Mouse (Mus musculus) urinary bladder, adult 2 months (tissue): ENCODE data around the gene Dcst1. TPM values are rescaled to one million over a fixed set of nuclear protein-coding genes. Genes with fewer than 3 reads are reported as not detected.

ENCODE experiments used
- DNase-seq: peaks from one replicate; pipeline ENCODE4 v3.0.0; 2022; ENCODE audit warnings: low spot score
- polyA plus RNA-seq: library from polyadenylated mRNA; depleted of rRNA; stranded (reverse); fragments of >200 nt; gene quantifications from 2 replicates; pipeline ENCODE4 v1.2.3, GENCODE M21; 2012

The Dcst1 gene
- polyA plus RNA-seq, 1 experiment = 0.33 TPM

DNA sequence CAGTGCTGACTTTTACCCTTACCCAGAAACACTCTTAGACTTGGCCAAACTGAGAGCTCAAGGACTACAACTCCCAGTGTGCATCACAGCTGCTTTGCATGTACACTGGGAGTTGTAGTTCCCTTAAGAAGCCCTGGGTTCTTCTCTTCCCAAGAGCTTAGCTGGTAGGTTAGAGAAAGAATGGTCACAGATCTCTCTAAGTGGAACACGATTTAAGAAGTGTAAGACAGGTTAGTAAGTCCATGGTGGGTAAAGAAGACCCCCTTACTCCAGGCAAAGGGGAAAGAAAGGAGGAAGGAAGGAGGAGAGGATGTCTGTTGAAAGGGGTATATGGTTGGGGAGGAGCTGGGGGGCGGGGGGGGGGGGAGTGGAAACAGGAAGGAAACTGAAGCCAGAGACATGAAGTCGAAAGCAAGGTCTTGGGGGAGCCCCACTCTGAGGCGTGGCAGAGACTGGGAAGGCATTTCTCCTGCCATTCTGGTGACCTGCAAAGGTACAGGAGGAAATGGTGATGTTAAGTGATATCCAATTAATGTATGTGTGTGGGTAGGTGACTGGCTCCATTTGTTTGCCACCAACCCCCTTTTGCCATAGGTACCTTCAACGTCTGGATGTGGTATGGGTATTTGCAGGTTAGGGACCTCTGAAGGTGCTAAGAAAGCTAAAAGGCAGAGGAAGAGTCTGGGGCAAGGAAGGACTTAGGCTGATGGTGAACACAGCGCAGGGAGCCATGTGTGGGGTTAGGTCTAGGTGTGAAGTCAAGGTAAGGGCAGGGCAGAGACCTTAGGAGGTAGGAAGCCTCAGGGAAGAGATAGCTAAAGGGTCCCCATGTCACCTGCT is 24.1 kb upstream of the Dcst1 start:
- no peak for DNase-seq

DNA sequence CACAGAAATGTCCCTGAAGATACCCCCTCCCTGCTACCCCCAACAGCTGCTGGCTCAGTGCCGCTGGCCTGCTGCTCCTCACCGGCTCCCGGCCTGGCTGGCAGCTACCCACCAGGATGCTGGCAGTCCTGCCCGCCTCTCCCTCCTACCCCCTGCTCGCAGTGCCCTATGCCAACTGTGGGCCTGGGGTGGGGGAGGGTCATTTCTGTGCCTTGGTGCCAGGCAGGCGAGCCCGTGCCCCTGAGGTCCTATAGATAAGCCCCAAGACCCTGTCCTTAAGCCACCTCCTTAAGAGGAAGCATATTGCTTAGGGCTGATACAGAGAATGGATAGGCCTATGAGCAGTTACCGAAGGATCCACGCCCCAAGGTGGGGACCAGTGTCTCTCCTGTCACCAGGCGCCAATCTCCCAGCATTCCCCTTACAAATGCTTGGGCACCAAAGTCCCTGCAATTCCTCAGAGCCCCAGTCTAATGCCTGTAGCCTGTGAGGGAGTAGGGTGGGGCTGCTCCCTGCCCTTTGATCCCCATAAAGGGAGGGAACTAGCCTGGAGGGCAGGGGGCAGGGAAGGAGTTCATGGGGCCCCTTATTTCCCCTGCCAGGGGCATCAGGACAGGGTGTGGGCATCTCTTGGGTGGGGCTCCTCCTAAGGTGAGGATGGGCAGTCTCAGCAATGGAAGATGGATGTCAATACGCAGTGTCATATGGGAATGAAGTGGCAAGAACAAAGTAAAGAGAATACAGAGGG is 23.3 kb upstream of the Dcst1 start:
- DNase-seq = peak; percentile 48

DNA sequence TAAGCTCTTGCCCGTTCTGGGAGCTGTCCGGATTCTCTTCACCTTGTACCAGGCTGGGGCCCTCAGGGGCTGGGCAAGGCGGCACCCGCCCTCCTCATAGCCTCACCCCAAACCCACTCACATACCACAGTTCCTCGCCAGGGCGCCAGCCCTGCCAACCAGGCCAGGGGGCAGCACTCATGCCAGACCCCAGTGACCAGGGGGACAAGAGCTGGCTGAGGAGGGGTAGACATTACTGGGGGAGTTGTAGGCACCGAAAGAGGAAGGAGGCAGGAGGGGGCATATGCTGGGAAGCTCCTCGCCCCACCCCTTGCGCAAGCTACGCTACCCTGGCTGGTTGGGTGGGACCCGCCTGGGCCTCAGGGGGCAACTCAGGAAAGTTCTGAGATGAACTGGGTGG is 22.6 kb upstream of the Dcst1 start:
- DNase-seq = peak; percentile 47

DNA sequence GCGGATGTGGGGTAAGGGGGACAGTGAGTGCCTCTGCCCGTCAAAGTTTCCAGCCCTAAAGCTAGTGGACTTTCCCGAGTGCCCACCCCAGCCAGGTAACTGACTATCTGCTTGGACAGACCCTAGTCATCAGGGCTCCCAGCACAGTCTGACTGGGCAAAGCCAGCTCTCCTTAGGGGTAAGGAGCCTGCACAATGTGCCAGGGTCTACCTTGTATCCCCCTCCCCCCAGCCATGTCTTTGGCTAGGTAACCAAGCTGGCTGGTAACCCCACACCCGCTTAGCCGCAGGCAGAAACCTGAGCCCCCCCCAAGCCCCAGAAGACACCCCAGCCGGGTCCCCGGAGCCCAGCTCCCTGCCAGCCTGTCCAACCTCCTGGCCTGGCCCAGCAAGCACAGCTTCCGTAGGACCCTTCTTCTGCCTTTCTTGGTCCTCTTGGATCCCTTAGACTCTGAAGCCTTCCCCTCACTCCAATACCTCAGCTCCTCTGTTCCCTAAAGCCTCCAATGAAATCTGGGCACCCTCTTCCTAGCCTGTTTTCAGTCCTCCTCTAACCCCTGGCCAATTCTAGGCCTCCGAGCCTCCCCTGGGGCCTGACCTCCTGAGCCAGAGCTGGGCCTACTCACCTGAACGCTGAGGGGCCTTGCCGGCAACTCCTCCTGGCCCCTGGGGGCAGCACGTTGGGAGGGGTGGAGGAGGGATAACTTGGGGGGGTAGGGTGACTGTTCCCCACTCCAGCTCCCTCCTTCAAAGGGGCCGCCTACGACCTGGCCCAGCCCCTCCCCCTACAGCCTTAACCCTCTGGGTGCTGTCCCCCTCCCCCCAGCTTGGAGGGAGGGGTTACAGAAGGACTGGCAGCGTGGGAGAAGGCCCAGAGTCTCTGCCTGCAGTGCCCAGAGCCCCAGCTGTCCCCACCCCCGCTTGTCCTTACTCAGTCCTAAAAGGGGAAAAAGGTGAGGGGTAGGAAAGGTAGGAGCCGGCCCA is 21.7 kb upstream of the Dcst1 start:
- no peak for DNase-seq

DNA sequence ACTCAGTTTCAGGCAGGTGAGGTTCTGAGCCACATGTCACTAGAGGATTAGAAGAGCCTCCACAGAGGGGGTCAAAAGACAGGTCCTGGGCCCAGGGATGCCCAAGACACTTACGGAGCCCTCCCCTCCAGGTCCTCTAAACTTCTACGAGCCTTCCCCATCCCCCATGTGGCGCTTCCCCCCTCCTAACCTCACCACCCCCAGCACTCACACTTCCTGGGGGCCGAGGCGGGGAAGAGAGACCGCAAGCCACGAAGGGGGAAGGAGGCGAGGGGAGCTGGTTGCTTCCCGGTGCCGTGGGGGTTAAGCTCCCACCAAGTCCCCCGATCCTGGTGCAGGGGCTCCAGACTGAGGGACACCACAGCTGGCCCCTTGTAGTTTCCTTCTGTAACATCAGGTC is 20.4 kb upstream of the Dcst1 start:
- DNase-seq = no peak

DNA sequence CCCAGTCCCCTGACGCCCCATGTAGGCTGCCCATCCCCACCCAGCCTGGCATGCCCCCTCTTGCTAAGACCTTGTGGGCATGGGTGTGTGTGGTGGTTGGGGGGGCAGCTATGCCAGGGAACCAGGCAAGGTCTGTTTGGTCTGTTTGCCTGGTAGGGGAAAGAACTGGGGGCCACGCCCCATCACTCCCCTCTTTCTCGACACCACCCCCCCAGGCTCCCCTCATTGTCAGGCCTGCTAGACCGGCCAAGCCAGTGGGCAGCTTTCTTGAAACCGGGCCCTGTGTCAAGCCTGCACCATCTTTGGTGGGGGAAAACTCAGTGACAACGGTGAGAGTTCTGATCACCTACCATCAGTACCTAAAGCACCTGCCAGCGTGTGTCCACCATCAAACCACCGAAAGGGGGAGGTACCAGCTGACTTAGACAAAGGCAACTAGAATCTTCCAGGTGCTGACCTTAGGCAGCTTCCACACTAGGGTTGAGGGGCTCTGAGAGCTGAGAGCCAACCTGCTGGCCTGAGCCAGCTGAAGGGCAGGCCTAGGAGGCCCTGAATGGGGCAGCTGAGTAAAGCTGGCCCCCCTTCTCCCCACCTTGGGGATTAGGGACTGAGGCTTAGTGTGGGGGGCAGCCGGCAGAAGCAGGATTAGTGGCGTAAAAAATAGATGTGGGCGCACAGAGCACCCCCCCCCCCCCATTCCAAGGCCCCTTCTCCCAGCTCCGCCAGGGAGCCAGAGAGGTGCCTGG is 19.5 kb upstream of the Dcst1 start:
- peak; percentile 54 for DNase-seq

DNA sequence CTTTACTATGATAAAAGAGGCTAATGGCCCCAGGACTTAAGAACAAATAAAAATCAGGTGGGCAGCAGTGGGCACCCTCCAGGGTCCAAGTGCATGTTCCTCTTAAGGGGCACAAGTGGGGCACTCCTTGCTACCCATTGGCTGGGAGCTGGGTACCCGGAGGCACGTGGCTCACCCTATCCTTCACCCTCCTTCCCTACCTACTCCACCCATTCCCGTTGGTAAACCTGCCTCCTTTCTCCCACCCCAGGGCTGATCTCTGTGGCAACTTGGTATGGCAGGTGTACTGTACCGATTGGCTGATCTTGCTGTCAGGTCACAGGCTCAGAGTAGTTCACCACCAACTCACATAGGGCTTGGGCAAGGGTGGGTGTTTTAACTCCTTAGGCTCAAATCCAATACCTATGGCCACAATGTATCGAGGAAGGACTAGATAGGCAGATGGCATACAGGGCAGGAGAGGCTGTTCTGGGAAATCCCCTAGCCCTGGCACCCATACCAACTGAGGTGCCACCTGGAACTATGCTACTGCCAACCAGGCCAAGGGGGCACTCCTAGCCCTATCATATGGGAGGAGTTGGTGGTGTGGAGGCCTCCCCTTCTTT is 18.7 kb upstream of the Dcst1 start:
- DNase-seq = no peak

DNA sequence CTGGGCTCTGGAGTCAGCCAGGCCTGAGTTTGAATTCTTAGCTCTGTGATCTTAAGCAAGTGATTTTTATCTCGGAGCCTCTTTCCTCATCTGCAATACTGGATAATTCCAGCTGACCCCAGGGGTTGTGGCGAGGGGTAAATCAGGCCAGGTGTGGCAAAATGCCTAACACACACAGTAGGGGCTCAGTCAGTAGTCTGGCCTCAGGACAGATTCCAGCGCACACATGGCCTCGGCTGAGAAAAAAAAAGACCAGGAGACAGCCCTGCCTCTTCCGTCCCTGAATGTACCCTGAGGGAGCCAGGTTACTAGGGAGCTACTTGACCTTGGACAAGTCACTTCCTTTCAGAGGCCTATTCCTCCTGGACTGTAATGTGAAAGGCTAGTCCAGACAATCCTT is 17.9 kb upstream of the Dcst1 start:
- no peak for DNase-seq

DNA sequence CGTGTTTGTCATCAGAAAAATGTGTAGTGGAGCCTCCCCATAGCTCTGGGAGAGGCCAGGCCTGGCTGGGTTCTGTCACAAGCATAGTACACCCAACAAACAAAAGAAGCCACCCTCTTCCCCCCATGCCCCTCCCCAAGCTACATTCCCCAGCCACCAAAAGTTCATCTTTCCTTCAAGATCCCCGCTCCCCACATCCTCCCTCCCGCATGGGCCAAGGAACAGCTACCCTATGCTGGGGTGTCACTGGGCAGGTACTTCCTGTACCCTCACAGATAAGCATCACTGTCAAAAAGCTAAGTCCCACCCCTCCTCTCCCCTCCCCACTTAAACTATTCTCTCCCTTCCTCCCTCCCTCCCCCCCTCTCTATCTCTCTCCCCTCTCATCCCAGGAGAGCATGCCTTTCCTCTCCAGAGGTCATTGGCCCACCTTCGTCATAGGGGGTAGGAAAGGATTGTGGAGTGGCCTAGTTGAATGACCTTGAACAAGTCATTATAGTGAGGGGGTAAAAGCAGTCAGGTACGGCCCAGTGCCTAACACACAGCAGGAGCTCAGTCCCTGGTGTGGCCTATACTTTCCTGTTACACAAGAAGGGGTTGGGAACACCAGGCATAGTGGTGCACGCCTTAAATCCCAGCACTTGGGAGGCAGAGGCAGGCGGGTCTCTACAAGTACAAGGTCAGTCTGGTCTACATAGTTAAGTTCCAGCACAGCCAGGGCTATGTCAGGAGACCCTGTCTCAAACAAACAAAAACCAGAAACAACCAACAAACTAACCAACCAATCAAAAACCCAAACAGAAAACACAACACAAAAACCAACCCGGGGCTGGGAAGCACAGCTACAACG is 17.2 kb upstream of the Dcst1 start:
- no peak for DNase-seq

DNA sequence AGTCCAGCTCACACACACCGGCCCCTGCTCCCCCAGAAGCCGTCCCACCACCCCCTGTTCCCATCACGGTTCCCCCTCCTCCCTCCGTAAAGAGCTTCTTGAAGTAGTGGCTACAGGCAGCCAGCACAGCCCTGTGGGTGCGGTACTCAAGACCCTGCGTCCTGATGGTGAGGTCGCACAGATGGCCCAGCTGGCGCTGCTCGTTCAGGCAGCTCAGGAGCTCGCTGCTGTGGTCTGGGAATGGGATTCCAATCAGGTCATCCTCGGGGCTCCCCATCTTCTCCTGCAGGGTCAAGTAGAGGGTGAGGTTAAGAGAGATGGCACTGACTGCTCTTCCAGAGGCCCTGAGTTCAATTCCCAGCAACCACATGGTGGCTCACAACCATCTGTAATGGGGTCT is 16.2 kb upstream of the Dcst1 start:
- DNase-seq = no peak

DNA sequence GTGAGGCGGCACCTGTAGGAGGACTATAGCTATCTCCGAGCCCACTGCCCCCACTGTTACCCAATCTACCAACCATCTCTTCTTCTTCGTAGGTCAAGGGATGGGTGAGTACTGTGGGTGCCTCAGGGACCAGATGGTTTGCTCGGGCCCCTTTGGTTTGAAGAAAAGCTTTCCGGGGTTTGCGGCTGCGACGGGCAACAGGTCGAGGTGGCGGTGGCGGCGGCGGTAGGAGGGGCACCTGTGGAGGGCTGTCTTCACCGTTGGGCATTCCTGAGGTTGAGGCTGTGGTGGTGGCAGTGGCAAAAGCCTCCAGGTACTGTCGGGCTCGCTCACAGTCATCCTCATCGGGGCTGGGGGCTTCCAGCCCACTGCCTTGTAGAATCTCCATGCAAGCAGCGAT is 15.7 kb upstream of the Dcst1 start:
- DNase-seq = no peak

DNA sequence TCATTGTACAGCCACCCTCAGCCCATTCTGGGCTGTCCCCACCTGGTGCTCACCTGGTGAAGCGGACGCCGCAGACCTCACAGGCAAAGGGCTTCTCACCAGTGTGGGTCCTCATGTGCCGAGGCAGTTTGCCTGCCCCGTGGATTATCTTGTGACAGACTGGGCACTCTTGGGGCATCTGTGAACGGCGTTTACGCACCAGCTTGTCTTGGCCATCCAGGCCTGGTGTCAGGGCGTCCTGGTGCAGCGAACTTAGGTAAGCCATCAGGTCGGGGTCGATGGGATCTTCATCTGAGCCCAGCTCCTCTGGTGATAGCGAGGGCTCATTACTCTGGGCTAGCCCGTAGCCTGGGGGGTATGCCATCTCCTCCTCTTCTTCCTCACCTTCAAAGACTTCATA is 15.2 kb upstream of the Dcst1 start:
- no peak for DNase-seq

DNA sequence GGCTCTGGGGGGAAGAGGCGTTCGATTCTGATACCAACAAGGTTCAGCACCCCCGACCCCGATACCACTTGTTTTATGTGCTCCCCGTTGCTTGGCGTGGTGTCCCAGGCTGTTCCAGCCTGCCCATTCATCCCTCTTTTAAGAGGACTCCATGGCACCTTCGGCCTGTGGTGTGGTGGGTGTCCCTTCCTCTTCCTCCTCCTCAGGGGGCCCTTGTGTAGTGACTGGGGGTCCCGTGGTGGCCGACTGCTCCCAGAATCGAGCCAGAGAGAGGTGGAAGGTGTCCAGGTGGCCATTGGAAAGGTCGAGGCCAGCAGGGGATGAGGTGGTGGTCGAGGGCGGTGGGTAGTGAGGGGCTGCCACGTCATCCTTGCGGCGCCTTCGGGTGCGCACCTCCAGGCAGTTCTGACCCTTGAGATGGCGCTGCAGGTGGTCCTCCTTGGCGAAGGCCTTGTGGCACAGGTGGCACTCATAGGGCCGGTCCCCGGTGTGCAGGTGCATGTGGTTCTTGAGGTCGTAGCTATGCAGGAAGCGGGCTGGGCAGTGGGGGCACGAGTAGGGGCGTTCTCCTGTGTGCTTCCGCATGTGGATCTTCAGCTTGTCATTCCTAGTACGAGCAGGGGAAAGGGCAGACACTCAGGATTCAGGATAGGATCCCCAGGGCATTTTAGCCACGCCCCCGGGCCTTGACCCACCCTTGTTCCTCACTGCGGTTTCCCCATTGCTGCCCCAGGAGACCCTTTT is 14.5 kb upstream of the Dcst1 start:
- DNase-seq = no peak

DNA sequence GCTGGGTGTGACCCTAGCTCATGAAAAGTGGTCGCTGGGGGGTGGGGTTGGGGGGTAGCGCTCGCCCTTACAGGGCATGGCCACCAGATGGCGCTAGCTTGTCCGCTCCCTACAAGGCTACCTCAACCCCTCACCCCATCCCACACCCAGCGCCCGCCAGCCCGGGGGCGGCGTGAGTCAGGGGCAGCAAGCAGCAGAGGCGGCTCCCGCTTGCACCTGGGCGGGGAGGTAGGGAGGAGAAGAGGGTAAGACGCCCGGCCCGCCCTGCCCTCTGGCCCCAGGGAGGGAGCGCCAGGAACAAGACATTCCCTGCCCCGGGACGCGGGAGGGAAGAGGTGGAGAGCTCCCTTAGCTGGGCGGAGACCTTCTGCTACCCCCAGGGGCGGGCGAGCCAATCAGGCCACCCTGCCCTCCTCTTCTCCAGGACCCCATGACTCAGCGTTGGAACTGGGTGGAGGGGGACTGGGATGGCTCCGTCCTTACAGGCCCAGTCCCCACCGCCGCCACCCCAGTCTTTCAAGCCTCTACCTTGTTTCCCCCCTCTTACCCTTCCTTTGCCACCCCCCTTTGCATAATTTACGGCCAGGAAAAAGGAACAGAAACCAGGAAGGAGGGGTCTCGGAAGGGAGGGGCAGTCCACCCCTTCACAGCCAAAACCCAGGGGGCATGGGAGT is 13.5 kb upstream of the Dcst1 start:
- peak; percentile 82 for DNase-seq

DNA sequence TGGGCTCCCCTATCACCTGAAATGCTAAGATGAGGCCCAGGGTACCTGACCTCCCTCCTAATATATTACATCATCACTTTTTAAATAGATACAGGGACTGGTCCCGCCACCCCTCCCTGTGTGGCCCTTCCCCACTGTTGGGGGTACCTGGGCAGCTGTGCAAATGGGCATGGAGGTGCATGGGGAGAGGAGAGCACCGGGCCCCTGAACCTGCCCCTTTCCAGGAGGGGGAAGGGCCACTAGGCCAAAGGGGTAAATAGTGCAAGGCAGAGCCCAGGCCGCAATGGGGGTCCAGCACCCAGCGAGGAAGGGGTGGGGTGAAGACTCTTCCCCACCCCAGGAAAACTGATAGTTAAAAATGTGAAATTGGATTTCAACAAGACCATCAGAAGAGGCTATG is 12.8 kb upstream of the Dcst1 start:
- DNase-seq = no peak

DNA sequence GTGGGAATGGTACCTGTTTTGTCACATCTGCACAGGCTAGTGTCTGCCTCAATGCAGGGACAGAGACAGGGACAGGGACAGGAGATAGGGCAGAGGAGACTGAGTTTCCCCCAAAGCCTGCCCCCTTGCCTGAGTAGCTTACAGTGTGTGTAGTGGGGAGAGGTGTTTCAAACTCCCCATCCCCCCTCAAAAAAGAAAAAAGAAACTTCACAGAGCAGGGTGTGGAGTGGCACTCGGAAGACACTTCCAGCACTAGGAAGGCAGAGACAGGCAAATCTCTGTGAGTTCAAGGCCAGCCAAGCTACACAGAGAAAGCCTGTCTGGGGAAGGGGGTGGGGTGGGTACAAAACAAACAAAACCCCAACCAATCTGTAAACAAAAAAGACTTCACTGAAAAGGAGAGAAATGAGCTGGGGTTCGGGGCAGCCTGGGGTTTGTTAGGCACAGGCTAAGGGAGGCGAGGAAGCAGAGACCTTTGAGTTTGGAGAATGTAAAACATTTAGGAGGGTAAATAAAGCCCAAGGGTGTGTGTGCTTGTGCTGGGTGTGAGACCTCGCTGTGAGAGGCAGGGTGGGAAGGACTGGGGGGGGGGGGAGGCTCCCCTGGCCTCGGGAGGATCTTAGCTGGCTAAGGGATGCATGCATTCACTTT is 8.7 kb upstream of the Dcst1 start:
- no peak for DNase-seq

DNA sequence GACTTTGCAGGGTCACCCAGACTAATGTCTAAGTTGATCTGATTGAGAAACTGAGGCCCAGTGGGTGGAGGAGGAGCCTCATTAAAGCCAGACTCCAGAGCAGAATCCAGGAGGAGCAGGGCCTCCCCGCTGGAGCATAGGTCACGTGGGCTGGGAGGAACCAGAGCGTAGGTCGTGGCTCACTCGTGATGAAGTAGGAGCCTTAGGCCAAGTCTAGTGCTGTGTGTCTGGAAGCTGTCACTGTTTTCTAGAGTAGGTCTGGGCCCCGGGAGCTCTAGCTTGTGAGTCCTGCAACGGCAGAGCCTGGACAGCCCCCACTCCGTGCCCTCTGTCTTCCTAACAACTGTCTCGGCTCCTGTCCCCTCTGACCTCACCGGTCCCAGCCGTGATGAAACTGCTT is 2.3 kb upstream of the Dcst1 start:
- DNase-seq = no peak
